Mouse (Mus musculus) 3134 (cell line): Measurements from ENCODE around the gene Zfp672.
A peak's percentile ranks its signal among the peaks of the same experiment; 100 is the strongest.
"Not testable (repeated sequence)": the region's sequence is repeated elsewhere in the genome, so short reads cannot be mapped to it uniquely, and the experiment has no call there.

Experiments
- DNase-seq: peaks from one replicate; pipeline ENCODE4 v3.0.0-alpha.2; 2011; ENCODE audit warnings: low spot score; ENCODE audit not compliant: insufficient read length; ENCODE audit errors: extremely low read depth

Zfp672 gene

DNA sequence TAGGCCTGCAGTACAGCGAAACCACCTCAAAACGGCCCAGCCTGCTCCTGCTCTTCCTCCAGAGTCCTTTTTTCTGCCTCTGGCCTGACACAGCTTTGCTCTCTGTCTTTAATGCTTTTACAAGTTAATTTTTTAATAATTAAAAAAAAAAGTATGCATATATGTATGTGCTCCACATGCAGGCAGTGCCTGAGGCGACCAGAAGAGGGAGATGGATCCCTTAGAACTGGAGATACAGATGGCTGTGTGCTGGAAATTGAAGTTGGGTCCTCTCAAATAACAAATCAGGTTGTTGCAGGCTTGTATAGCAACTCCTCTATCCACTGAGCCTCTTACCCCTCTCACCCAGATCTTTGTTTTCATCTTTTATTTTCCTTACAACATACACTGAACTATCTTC lies 3.4 kb downstream of the Zfp672 start:
- no peak for DNase-seq

DNA sequence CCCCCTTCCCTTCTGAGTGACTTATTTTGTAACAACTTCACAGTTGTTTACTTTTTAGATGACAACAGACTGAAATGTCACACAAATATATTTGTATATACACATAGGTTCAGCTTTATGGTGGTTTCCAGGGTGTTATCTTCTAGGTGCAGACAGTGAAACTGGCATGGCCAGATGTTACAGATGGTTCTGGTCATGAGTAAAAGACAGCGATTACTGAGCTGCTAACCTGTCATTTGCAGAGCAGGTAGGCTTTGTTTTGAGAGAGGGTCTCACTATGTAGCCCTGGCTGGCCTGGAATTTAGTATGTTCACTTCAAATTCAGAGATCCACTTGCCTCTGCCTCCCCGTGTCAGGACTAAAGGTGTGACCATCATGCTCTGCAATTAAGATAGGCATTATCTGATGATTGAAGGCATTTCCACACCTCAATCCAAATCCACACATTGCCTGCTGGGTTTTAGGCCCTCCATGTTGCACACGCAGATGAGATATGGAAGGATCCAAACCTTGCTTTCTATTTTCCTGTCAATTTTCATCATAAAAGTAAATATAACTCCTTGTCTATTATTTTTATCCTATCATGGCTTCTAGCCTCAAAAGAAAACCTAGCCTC lies 5.4 kb downstream of the Zfp672 start:
- DNase-seq: no peak

DNA sequence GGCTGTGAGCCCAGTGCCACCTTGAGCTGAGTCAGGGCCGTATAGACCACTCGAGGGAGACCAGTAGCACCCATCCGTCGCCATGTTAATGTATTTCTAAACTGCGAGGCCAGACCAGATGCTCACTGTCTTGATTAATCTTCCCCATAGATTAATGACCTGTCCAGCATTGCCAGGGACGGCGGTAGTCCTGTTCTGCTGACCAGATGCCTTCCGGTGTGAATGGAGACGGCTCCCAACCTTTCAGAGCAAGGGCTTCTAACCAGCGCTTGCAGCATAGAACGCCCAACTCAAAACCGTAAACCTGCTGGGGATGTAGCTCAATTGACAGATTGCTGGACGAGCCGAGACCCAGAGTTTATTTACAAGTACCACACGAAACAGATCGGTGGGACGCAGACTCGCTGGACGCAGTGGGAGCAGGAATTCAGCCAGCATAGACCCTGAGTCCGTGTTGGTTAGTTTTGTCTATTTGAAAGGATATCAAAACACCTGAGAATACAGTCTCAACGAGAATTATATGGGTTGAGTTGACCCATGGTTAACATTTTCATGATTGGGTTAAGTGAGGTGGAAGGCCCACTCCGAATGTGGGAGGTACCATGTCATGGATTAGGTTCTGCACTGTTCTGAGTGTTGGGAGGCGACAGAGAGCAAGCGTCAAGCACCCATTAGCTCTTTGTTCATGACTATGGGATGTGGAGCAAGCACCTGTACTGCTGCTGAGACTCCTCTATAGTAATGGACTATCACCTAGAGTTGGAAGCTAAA lies 6.4 kb downstream of the Zfp672 start:
- no peak for DNase-seq

DNA sequence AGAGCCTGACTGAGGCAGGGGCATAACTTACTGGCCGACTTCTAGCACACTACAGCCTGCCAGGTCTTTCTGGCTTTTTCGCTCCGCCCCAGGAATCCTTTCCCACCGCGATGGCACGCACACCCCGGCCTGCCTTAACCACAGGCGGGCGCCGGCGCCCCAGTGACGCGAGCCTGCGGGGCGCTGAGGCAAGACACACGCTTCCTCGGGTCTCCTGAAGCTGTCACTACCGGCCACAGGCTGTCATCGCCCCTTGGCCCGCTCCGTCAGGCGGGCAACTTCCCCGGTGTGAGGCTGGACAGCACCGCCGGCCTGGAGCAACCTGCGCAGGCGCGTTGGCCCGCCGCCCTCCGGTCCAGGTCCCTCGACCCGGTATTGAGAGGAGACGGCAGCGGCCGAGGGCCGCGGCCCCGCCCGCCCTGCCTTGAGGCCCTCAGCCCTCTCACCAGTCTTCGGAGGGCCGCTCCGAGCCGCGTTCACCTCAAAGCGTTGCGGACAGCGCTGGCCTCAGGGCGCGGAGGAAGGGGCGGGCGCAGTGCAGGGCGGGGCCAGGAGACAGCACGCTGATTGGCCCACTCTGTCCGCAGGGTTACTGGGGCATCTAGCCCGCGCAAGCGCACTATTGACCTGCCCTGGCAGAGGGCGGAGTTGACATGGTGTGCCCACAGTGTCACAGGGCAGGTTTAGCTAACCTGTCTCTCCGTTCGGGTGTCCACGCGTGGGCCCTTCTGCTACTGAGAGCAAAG lies 7.1 kb downstream of the Zfp672 start:
- DNase-seq: peak; percentile 97

GRCm38 (mm10) chr11:58316768-58317390 lies 13.3 kb downstream of the Zfp672 start:
- no peak for DNase-seq

GRCm38 (mm10) chr11:58316344-58316743 lies 13.8 kb downstream of the Zfp672 start:
- no peak for DNase-seq

- no peak for DNase-seq
Measured at GRCm38 (mm10) chr11:58315536-58316168, 14.5 kb downstream of the Zfp672 start.

- DNase-seq: no peak
Measured at GRCm38 (mm10) chr11:58314069-58314468, 16.1 kb downstream of the Zfp672 start.

DNA sequence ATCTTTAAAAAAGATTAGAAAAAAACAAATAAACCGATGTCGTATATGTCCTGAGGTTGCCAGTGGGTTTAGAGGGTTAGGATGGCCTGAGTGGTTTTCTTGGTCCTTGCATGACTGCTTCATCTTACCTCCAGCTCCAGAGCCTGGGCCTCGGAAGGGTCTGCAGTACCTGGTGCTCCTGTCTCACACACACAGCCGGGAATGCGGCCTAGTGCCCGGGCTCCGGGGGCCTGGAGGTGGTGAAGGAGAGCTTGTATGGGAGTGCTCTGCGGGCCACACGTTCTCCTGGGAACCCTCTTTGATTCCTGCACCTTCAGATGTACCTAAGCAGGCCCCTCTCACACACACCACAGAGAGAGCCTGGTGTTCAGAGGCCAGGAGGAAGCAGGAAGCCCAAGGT lies 21.5 kb downstream of the Zfp672 start:
- no peak for DNase-seq

- peak; percentile 86 for DNase-seq
Measured at GRCm38 (mm10) chr11:58307411-58308080, 22.6 kb downstream of the Zfp672 start.

GRCm38 (mm10) chr11:58306860-58307308 lies 23.3 kb downstream of the Zfp672 start, which contains the start of gene Zfp692:
TSS of gene Zfp692 (plus strand) at chr11:58307069.
- peak; percentile 95 for DNase-seq

GRCm38 (mm10) chr11:58305299-58305698 lies 24.8 kb downstream of the Zfp672 start:
- DNase-seq: not testable (repeated sequence)

DNA sequence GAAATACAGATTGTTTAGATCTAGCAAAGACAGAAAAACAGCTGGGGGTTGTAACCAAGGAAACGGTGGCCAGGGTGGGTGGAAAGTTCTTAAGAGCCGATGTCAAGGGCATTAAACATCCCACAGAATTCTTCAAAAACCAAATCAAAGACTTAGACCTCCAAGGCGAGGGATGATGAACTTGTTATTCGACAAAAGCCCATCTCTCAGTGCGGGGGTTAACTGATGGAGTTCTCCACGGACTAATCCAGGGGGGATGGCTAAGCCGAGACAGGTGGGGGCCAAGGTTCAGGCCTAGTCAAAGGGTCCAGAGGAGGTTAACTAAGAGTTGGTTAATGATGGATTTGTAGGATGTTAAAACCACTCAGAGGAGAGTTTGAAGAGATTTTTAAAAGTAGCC lies 26.5 kb downstream of the Zfp672 start:
- DNase-seq: no peak

- no peak for DNase-seq
Measured at GRCm38 (mm10) chr11:58302774-58303445, 27.2 kb downstream of the Zfp672 start.

DNA sequence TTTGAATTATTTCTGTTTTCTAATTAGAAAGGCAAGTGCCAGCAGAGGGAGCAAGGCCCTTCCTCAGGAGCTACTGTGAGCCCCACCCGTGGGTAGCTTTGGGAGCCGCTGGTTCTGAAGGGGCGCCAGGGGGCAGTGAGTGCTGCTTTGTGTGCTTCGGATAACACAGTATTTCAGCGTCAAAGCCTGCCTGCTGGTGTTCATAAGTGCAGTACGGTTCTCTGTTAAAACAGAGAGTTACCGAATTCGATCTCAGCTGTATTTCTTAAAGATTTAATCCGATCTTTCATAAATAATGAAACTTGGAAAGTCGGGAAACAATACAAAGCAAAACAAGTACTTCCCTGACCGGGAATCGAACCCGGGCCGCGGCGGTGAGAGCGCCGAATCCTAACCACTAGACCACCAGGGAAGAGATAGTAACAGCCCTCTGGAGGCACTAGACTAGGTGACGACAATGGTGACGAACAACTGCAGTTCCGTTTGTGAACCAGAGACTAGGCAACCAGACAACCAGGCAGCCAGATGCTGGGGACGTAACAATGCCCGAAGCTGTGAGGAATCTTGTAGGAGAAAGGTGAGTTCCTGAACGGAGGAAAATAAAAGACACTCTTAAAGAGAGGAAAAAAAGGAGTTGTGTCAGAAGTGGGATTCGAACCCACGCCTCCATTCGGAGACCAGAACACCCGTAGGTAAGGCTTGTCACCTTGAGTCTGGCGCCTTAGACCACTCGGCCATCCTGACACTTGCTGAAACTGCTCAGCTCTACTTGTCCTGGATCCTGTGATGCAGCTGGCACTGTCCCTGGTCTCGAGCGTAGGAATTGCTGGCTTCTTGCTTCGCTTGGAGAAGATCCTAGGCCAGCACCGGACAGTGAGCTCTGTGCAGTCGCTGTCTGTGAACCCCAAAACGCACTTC lies 28.0 kb downstream of the Zfp672 start:
- DNase-seq: peak; percentile 95

DNA sequence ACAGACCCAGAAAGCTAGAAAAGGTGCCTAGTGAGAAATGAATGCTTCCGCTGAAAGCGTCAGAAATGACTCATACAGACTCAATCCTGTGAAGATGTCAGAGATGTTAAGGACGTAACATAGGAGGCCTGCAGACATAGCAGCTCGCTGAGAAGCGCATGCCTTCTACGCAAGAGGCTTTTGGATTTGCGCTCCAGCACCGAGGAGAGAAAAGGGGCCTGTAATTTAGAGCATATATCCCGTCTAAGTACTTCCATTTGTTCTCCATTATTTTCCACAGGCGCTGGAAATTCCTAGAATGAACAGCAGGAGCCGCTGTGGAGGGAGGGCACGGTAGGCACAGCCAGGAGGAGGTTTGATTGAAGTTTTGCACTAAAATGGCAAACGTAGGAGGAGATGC lies 29.1 kb downstream of the Zfp672 start:
- DNase-seq: peak; percentile 70

- no peak for DNase-seq
Measured at GRCm38 (mm10) chr11:58297396-58297795, 32.7 kb downstream of the Zfp672 start.

- no peak for DNase-seq
Measured at GRCm38 (mm10) chr11:58292791-58293190, 37.3 kb downstream of the Zfp672 start.
